Mouse (Mus musculus): Measurements from ENCODE around the gene Slc17a7. TPM values are rescaled to one million over a fixed set of nuclear protein-coding genes. Genes with fewer than 3 reads are reported as not detected.
"Not testable (repeated sequence)": the region's sequence is repeated elsewhere in the genome, so short reads cannot be mapped to it uniquely, and the experiment has no call there.

Gene Slc17a7
- polyA plus RNA-seq, 1 experiment from 2014 or later = 2.7 TPM

DNA sequence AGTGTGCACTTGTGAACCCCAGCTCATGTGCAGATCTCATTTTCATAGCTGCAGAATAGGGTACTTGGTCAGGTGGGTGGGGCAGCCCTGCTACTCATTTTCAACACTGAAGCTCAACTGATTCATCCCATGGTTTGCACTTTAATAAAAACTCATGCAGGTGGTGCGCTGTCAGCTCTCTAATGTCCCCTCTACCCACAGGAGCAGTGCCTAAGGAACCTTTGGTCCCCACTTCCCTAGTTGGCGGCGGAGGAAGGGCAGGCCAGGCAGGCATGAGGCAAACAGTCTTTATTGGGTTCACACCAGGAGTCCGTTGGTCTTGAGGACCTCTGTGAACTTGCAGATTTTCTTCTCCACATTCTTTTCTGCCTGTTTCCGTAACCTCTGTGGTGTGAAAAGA, 38.1 kb upstream of the Slc17a7 start:
- 75% methylated on average over 5 of the region's 5 CpGs for WGBS
- H3K9me3 ChIP-seq (replicated peaks); H3K9ac ChIP-seq; H3K27me3 ChIP-seq; ATAC-seq (replicated peaks; ENCODE audit: insufficient number of reproducible peaks, insufficient read depth, low FRiP score, low read depth): not testable (repeated sequence)
- Histone ChIP-seq H3K4me1 (replicated peaks) (peaks cover 60% of the 10 kb centered on the region), H3K27ac (peak overlapping the region; percentile 90), H3K4me3 (peak overlapping the region; percentile 1; the same call in 1 of the 2 replicates), H3K4me2 (0 out of 2 replicates have a peak overlapping the region, but pooled peaks have one; percentile 79), H3K36me3 (peaks cover 56% of the 10 kb centered on the region)

DNA sequence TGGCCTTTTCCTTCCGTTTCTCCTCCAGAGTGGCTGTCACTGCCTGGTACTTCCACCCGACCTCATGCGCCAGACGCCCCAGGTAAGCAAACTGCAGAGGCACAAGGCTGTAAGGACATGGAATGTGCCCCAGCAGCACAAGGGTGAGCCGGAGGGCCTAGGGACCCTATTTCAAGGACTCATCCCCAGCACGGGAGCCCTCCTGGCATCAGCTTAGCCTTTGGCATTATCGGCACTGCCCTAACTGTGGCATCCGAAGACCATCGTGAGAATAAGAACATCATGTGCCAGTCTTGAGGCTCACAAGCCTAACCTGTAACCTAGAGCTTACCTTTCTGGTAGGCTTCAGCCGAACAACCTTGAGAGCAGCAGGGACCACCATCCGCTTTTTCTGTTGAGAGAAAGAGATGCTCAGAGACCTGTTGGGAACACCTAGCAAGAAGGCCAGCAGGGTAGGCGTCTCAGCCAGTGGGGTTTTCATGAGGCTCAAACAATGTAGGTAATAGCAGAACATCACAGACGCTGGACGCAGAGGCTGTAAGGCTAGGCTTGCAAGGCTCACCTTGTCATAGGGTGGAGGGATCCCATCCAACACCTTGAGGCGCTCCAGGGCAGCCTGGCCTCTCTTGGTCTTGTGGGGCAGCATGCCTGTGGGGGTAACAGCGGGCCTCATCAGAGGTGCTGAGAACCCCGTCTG, 37.5 kb upstream of the Slc17a7 start:
- WGBS = 71% methylated on average over 17 of the region's 17 CpGs
- Histone ChIP-seq H3K4me2 (peak overlapping the region; percentile 79), H3K4me3 (peak overlapping the region; percentile 98), H3K9ac (peak overlapping the region; percentile 99), H3K36me3 (peaks cover 50% of the 10 kb centered on the region), H3K27me3 (no peaks in the 10 kb centered on the region), H3K27ac (peak overlapping the region; percentile 90), H3K9me3 (replicated peaks) (no peaks in the 10 kb centered on the region), H3K4me1 (replicated peaks) (peaks cover 58% of the 10 kb centered on the region)
- no peak for ATAC-seq (replicated peaks; ENCODE audit: insufficient number of reproducible peaks, insufficient read depth, low FRiP score, low read depth)

DNA sequence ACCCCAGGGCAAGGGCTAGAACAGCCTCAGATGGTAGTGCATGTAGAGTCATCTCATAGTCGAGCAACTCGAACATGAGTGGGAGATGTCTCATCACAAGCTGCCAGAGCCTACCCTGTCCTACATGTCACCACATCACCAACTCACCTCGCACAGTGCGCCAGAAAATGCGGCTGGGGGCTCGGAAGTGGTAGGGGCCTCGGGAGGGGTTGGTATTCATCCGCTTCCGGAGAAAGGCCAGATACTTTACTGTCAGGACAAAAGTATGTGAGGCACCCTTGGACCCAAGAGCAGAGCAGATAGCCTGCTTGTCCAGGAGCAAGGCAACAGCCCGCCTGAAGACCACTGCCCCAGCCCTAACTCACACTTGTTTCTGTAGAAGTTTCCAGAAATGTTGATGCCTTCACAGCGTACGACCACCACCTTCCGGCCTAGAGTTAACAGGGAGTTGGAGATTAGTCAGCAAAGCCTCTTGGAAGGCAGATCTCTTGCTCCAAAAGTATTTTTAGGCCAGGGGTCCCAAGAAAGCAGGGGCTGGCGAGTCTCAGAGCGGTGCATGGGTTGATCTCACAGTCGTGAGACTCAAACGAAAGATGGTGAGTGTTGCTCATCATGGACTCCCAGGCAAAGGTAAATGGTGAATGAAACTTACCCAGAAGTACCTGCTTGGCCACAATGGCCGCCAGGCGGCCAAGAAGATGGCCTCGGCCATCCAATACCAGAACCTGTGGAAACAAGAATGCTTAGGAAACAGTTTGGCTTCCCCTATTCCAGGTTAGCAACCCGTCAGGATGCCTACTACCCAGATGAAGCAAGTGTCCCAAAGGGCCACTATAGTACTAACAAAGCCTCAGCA, 36.7 kb upstream of the Slc17a7 start:
- Histone ChIP-seq H3K4me1 (replicated peaks) (peaks cover 50% of the 10 kb centered on the region), H3K27ac (peak overlapping the region; percentile 90), H3K27me3 (no peaks in the 10 kb centered on the region), H3K9ac (peak overlapping the region; percentile 99), H3K36me3 (peaks cover 42% of the 10 kb centered on the region), H3K9me3 (replicated peaks) (no peaks in the 10 kb centered on the region), H3K4me2 (peak overlapping the region; percentile 79), H3K4me3 (peak overlapping the region; percentile 98)
- ATAC-seq (replicated peaks; ENCODE audit: insufficient number of reproducible peaks, insufficient read depth, low FRiP score, low read depth) = no peak
- 23% methylated on average over 21 of the region's 21 CpGs for WGBS

DNA sequence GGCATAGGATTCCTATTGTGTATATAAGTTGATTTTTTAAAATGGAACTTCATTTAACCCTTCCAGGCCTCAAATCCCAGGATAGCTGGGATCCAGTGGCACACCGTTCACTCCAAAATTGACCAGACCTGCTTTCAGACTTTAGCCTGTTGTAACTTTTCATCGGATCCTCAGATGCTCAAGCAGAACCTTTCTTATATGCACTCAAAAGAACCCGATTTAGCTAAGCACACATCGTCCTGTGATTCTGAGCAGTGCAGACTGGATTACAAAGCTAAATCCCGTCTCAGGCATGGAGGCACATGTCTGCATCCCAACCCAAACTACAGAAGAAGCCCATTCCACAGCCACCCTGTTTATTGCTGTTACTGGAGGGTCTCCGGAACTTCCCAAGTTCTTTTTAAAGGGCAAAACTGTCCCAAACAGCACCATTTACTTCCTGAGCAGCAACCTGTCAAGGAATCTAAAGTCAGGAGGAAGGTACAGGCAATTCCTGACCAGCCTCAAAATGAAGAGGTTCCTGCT, 36.0 kb upstream of the Slc17a7 start:
- no peaks in the 10 kb centered on the region for H3K27me3 ChIP-seq
- H3K27ac ChIP-seq = peak overlapping the region; percentile 90
- no peak for ATAC-seq (replicated peaks; ENCODE audit: insufficient number of reproducible peaks, insufficient read depth, low FRiP score, low read depth)
- H3K36me3 ChIP-seq = peaks cover 35% of the 10 kb centered on the region
- peaks cover 44% of the 10 kb centered on the region for H3K4me1 ChIP-seq (replicated peaks)
- H3K4me2 ChIP-seq = peak overlapping the region; percentile 79
- H3K9ac ChIP-seq = peak overlapping the region; percentile 99
- H3K4me3 ChIP-seq = peak overlapping the region; percentile 98
- WGBS = under 1% methylated on average over 6 of the region's 6 CpGs
- no peaks in the 10 kb centered on the region for H3K9me3 ChIP-seq (replicated peaks)

DNA sequence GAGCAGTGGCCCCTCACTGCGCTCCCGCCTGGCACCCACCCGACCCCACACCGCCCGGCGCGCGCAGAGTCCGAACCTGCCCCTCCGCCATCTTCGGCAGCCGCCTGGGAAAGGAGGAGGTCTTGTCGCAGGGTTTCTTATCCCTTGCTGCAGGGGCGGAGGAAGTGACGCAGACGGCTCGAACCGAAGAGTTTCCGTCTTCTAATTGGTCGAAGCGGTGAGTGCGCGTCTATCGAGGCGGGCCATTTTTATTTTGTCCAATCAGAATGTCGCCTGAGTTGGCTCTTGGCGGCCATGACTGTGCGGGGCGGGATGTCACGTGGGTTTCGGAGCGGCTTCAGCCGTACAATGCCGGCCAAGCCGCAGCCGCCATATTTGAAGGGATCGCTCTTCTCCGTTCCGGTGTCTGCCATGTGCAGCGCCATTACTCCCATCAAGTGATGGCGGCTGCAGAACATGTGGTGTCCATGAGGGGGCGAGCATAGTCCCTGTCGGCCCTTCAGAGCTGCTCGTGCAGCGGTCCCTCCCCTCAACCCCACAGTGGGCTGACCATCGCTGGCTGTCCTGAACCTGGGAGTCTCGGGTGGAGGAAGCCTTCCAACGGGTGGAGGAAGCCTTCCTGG, 35.0 kb upstream of the Slc17a7 start, which contains the start of gene Rpl13a:
Gene Rpl13a, minus strand, starts transcription at position 138 of the 623 bp plus-strand sequence.
- peak; percentile 93 for ATAC-seq (replicated peaks; ENCODE audit: insufficient number of reproducible peaks, insufficient read depth, low FRiP score, low read depth)
- Histone ChIP-seq H3K36me3 (peaks cover 30% of the 10 kb centered on the region), H3K4me1 (replicated peaks) (peaks cover 39% of the 10 kb centered on the region), H3K27me3 (no peaks in the 10 kb centered on the region), H3K9ac (peak within 1 kb of the TSS; percentile 99), H3K4me2 (peak within 1 kb of the TSS; percentile 79), H3K4me3 (peak within 1 kb of the TSS; percentile 98), H3K9me3 (replicated peaks) (no peaks in the 10 kb centered on the region), H3K27ac (peak within 1 kb of the TSS; percentile 90)
- under 1% methylated on average over 48 of the region's 48 CpGs for WGBS

DNA sequence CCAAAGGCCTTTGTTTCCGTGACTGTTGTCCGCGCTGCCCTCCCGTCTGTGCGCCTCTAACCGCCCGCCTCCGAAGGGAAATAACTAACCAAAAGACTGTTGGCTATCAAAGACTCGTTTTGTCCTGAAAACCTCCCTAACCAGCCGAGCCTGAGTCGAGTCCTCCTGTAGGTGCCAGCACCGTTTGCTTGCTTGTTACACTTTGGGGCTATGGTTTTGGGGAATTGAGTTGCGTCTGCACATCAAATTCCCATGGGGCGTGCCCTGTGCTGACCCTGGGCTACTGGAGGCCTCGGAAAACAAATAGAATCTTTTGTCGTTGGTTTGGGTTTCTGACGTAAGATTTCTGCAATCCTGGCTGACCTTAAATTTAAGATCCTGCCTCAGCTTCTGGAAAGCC, 34.4 kb upstream of the Slc17a7 start:
- ATAC-seq (replicated peaks; ENCODE audit: insufficient number of reproducible peaks, insufficient read depth, low FRiP score, low read depth) = peak; percentile 0; the same call in 1 of the 2 replicates
- H3K4me1 ChIP-seq (replicated peaks) = peaks cover 43% of the 10 kb centered on the region
- peak overlapping the region; percentile 58 for H3K4me3 ChIP-seq
- no peaks in the 10 kb centered on the region for H3K9me3 ChIP-seq (replicated peaks)
- H3K9ac ChIP-seq = peak overlapping the region; percentile 70
- peak overlapping the region; percentile 90 for H3K27ac ChIP-seq
- 1% methylated on average over 17 of the region's 17 CpGs for WGBS
- peak overlapping the region; percentile 71 for H3K4me2 ChIP-seq
- peaks cover 30% of the 10 kb centered on the region for H3K36me3 ChIP-seq
- H3K27me3 ChIP-seq = no peaks in the 10 kb centered on the region

DNA sequence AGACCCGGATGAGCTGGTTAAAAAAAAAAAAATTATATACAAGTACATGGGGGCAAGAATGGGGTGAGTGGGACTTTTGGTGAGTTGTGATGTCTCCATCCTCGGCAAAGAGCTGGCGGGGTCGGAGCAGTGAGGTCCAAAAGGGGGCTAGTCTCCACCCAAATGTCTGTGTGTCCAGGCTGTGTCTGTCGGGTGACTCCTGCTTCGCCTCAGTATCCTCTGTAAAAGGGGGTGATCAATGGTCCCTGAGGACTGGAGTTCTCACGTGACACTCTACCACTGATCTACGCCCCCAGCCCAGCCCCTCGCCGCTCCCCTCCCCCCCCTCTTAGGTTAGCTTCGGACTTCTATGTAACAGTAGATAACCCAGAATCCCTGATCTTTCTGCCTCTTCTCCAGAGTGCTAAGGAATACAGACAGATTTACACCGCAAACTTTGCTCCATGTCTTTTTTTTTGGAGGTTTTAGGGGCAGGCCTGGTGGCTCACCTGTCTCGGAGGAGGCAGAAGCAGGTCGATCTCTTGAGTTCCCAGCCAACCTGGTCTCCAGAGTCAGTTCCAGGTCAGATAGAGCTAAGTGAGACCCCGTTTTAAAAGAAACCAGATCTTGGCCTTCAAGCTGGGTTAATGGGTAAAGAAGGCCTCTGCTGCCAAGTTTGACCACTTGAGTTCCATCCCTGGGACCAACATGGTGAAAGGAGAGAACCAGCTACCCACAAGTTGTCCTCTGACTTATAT, 33.8 kb upstream of the Slc17a7 start:
- WGBS = 65% methylated on average over 15 of the region's 15 CpGs

DNA sequence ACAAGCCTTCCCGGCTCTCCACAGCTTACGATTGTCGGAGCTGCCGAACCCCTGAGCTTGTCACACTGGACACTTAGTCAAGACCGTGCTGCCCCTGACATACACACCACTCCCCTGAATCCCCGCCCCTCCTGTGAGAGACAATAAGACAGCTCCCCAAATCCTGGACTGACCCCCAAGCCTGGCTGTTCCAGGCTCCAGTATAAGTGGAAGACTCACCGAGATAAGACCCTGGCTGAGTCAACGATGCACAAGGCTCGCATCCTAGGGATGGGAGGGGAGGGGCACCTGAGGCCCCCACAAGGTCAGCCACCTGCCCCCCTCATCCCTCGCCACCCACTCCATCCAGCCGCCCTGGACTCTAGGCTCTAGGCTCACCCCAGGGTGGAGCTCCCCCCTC, 31.9 kb upstream of the Slc17a7 start:
- H3K27ac ChIP-seq = no peak overlapping the region
- H3K27me3 ChIP-seq = no peaks in the 10 kb centered on the region
- ATAC-seq (replicated peaks; ENCODE audit: insufficient number of reproducible peaks, insufficient read depth, low FRiP score, low read depth) = no peak

More for the DNA sequence above, 33.8 kb upstream of the Slc17a7 start:
- Histone ChIP-seq H3K27me3 (no peaks in the 10 kb centered on the region), H3K4me3 (peak overlapping the region; percentile 58), H3K36me3 (peaks cover 26% of the 10 kb centered on the region), H3K27ac (peak overlapping the region; percentile 90), H3K4me2 (peak overlapping the region; percentile 71), H3K4me1 (replicated peaks) (peaks cover 45% of the 10 kb centered on the region), H3K9me3 (replicated peaks) (no peaks in the 10 kb centered on the region), H3K9ac (peak overlapping the region; percentile 70)
- no peak for ATAC-seq (replicated peaks; ENCODE audit: insufficient number of reproducible peaks, insufficient read depth, low FRiP score, low read depth)

DNA sequence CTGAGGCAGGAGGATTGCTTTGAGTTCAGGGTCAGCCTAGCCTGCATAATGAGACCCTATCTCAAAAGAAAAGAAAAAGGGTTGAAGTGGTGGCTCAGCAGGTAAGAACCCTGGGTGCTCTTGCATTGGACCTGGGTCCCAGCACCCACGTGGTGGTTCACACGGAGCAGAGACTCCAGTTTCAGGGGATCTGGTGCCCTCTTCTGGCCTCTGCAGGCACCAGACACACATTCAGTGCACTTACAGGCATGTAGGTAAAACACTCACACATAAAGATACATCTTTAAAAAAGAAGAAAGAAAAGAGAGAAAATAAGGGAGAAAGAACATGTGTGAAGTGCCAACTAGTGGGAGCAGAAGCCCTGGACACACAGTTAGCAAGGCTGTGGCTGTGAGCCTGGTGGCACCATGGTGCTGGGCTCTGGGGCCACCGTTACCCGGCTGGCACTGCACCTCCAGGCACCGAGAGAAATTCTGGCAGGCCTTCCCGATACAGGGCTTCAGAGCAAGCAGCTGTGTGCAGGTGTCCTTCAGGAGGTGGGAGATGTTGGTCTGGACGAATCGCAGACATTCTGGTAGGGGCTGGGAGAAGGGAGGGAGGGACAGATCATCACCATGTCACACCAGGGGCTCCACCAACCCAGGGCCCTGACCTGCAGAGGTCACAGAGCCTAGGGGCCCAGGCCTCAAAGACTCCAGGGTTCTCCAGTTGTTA, 30.1 kb upstream of the Slc17a7 start:
- Histone ChIP-seq H3K9ac (no peak overlapping the region), H3K4me2 (no peak overlapping the region), H3K9me3 (replicated peaks) (no peaks in the 10 kb centered on the region), H3K4me1 (replicated peaks) (peaks cover 29% of the 10 kb centered on the region), H3K27ac (no peak overlapping the region), H3K4me3 (no peak overlapping the region), H3K36me3 (no peaks in the 10 kb centered on the region), H3K27me3 (no peaks in the 10 kb centered on the region)
- ATAC-seq (replicated peaks; ENCODE audit: insufficient number of reproducible peaks, insufficient read depth, low FRiP score, low read depth) = no peak
- WGBS = 73% methylated on average over 8 of the region's 8 CpGs

More for the DNA sequence above, 31.9 kb upstream of the Slc17a7 start:
- 59% methylated on average over 11 of the region's 11 CpGs for WGBS
- no peaks in the 10 kb centered on the region for H3K9me3 ChIP-seq (replicated peaks)
- no peak overlapping the region for H3K9ac ChIP-seq
- H3K4me2 ChIP-seq = no peak overlapping the region
- H3K36me3 ChIP-seq = peaks cover 7% of the 10 kb centered on the region
- no peak overlapping the region for H3K4me3 ChIP-seq
- H3K4me1 ChIP-seq (replicated peaks) = peaks cover 32% of the 10 kb centered on the region

DNA sequence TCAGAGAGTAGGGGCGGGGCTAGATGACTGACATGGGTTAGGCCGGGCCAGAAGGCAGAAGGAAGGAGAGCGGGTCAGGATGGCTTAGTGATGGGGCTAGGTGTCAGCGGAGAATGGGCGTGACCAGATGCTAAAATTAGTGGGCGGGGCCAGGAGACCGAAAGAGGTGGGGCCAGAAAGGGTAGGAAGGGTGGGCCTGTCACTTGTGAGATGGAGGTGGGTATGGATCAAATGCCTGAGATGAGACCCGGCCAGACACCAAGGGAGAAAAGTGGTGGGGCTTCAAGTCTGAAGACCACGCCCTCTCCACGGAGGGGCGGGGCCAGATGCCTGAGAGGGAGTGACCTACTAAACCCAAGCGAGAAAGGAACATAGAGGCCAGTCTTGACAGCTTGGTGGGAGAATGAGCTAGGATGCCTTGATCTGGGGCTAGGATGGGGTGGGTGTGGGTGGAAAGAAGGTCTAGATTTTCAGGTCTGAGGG, 29.2 kb upstream of the Slc17a7 start:
- Histone ChIP-seq H3K9me3 (replicated peaks) (no peaks in the 10 kb centered on the region), H3K36me3 (no peaks in the 10 kb centered on the region), H3K4me1 (replicated peaks) (peaks cover 25% of the 10 kb centered on the region), H3K9ac (no peak overlapping the region), H3K27me3 (no peaks in the 10 kb centered on the region), H3K27ac (no peak overlapping the region), H3K4me3 (no peak overlapping the region; the same call in 1 of the 2 replicates), H3K4me2 (peak overlapping the region; percentile 78; the same call in 1 of the 2 replicates)
- whole genome bisulfite sequencing = 13% methylated on average over 12 of the region's 12 CpGs
- ATAC-seq (replicated peaks; ENCODE audit: insufficient number of reproducible peaks, insufficient read depth, low FRiP score, low read depth) = 0 out of 2 replicates have a peak, but pooled peaks have one; percentile 25
